Mouse (Mus musculus) midbrain, embryonic 14.5 days (tissue): ENCODE data around the gene Prss48. TPM values are rescaled to one million over a fixed set of nuclear protein-coding genes. Genes with fewer than 3 reads are reported as not detected.

Experiments
- ATAC-seq: fragments of 200-750 bp; cut with Nextera tagmentation; 2 replicates; pipeline ENCODE4 v1.8.0; 2017; ENCODE audit warnings: moderate number of reproducible peaks, moderate library complexity; ENCODE audit not compliant: low FRiP score, low TSS enrichment
- DNase-seq: peaks from one replicate; pipeline ENCODE4 v3.0.0-alpha.2; 2015
- H3K27ac ChIP-seq: fragments of 300-500 bp; sonication (generic); replicated peaks from 2 replicates; pipeline ENCODE4 v1.5.1; 2014; ENCODE audit warnings: mild to moderate bottlenecking, low read depth, low read length, moderate library complexity
- H3K27me3 ChIP-seq: fragments of 300-500 bp; sonication (generic); 2 replicates; pipeline ENCODE4 v1.6.1; 2014; ENCODE audit warnings: low read length, control low read depth, mixed read lengths; ENCODE audit not compliant: control insufficient read depth, insufficient read depth
- H3K36me3 ChIP-seq: fragments of 300-500 bp; sonication (generic); 2 replicates; pipeline ENCODE4 v1.6.1; 2014; ENCODE audit warnings: low read length, control low read depth; ENCODE audit not compliant: control insufficient read depth, insufficient read depth
- H3K4me1 ChIP-seq: fragments of 300-500 bp; sonication (generic); 2 replicates; pipeline ENCODE4 v1.6.1; 2014; ENCODE audit warnings: mild to moderate bottlenecking, antibody characterized with exemption, low read length, control low read depth; ENCODE audit not compliant: control insufficient read depth, insufficient read depth
- H3K4me2 ChIP-seq: fragments of 300-500 bp; sonication (generic); 2 replicates; pipeline ENCODE4 v1.6.1; 2014; ENCODE audit warnings: mild to moderate bottlenecking, low read length, moderate library complexity
- H3K4me3 ChIP-seq: fragments of 300-500 bp; sonication (generic); replicated peaks from 2 replicates; pipeline ENCODE4 v1.5.1; 2014; ENCODE audit warnings: low read depth, low read length
- H3K9ac ChIP-seq: fragments of 300-500 bp; sonication (generic); replicated peaks from 2 replicates; pipeline ENCODE4 v1.6.1; 2014; ENCODE audit warnings: mild to moderate bottlenecking, low read length, moderate library complexity
- H3K9me3 ChIP-seq: fragments of 300-500 bp; sonication (generic); 2 replicates; pipeline ENCODE4 v1.6.1; 2016; ENCODE audit warnings: low read length, control low read depth, mixed read lengths; ENCODE audit not compliant: control insufficient read depth
- WGBS: fragments of 180-500 bp; shearing (Covaris S2); extraction: QIAGEN DNeasy Blood & Tissue Kit; methylation state at CpG from one replicate; pipeline ENCODE4 v1.1.7; 2014; 5-methylcytosine and 5-hydroxymethylcytosine counted together
- polyA plus RNA-seq: library from polyadenylated mRNA; unstranded; fragments of >200 nt; fragmentation: Nextera tagmentation; extraction: Ambion mirVana; gene quantifications from 2 replicates; pipeline ENCODE4 v1.2.1, GENCODE M21; 2014

Gene Prss48
- polyA plus RNA-seq, 1 experiment from 2014 or later = not detected

GRCm38 (mm10) chr3:85970742-85971598 is 31.3 kb downstream of the Prss48 start, which contains the start of gene Sh3d19:
Gene Sh3d19 (plus strand): TSS chr3:85971109.
- Histone ChIP-seq H3K36me3 (no peaks in the 10 kb centered on the region), H3K4me3 (peak within 1 kb of the TSS; percentile 74), H3K9ac (peak within 1 kb of the TSS; percentile 86), H3K4me1 (0 out of 2 replicates have a peak, but pooled peaks cover 7% of the 10 kb centered on the region), H3K4me2 (peak within 1 kb of the TSS; percentile 83), H3K9me3 (no peaks in the 10 kb centered on the region), H3K27ac (peak within 1 kb of the TSS; percentile 68), H3K27me3 (no peaks in the 10 kb centered on the region)
- ATAC-seq (peak; percentile 75), DNase-seq (peak; percentile 76)
- under 1% methylated on average over 68 of the region's 73 CpGs for whole genome bisulfite sequencing

- Histone ChIP-seq H3K9me3 (no peaks in the 10 kb centered on the region), H3K9ac (no peak overlapping the region), H3K4me1 (0 out of 2 replicates have a peak, but pooled peaks cover 7% of the 10 kb centered on the region), H3K36me3 (no peaks in the 10 kb centered on the region), H3K4me3 (no peak overlapping the region), H3K27ac (no peak overlapping the region), H3K27me3 (no peaks in the 10 kb centered on the region), H3K4me2 (no peak overlapping the region)
- no peak for ATAC-seq
- WGBS = 91% methylated on average over 8 of the region's 8 CpGs
- DNase-seq = no peak
These were observed 33.3 kb downstream of the Prss48 start for GRCm38 (mm10) chr3:85969040-85969439.

- no peak overlapping the region for H3K4me2 ChIP-seq
- DNase-seq (no peak), ATAC-seq (no peak)
- H3K4me3 ChIP-seq = no peak overlapping the region
- H3K36me3 ChIP-seq = no peaks in the 10 kb centered on the region
- no peak overlapping the region for H3K9ac ChIP-seq
- H3K9me3 ChIP-seq = peaks cover 8% of the 10 kb centered on the region
- 93% methylated on average over 4 of the region's 4 CpGs for WGBS
- no peaks in the 10 kb centered on the region for H3K4me1 ChIP-seq
- no peak overlapping the region for H3K27ac ChIP-seq
- no peaks in the 10 kb centered on the region for H3K27me3 ChIP-seq
These were observed 36.8 kb downstream of the Prss48 start for GRCm38 (mm10) chr3:85965479-85965878.

- no peak for ATAC-seq
These were observed 41.2 kb downstream of the Prss48 start for GRCm38 (mm10) chr3:85961134-85961533.

GRCm38 (mm10) chr3:85959669-85960068 is 42.6 kb downstream of the Prss48 start:
- no peak for ATAC-seq
- H3K4me2 ChIP-seq = no peak overlapping the region
- 96% methylated on average over 1 of the region's 1 CpGs for WGBS

More at GRCm38 (mm10) chr3:85961134-85961533, 41.2 kb downstream of the Prss48 start:
- no peaks in the 10 kb centered on the region for H3K4me1 ChIP-seq
- H3K36me3 ChIP-seq = no peaks in the 10 kb centered on the region
- no peaks in the 10 kb centered on the region for H3K27me3 ChIP-seq
- DNase-seq = no peak
- H3K9ac ChIP-seq = no peak overlapping the region
- H3K9me3 ChIP-seq = peaks cover 8% of the 10 kb centered on the region
- no peak overlapping the region for H3K27ac ChIP-seq
- H3K4me2 ChIP-seq = no peak overlapping the region
- no peak overlapping the region for H3K4me3 ChIP-seq
- WGBS = 51% methylated on average over 5 of the region's 5 CpGs

GRCm38 (mm10) chr3:85955704-85956103 is 46.6 kb downstream of the Prss48 start:
- Histone ChIP-seq H3K9me3 (no peaks in the 10 kb centered on the region), H3K4me1 (no peaks in the 10 kb centered on the region), H3K9ac (no peak overlapping the region), H3K27ac (no peak overlapping the region), H3K4me3 (no peak overlapping the region), H3K27me3 (no peaks in the 10 kb centered on the region), H3K4me2 (no peak overlapping the region), H3K36me3 (no peaks in the 10 kb centered on the region)
- ATAC-seq (no peak), DNase-seq (no peak)
- 92% methylated on average over 5 of the region's 5 CpGs for WGBS

More at GRCm38 (mm10) chr3:85959669-85960068, 42.6 kb downstream of the Prss48 start:
- no peak overlapping the region for H3K4me3 ChIP-seq
- H3K27ac ChIP-seq = no peak overlapping the region
- no peak overlapping the region for H3K9ac ChIP-seq
- no peaks in the 10 kb centered on the region for H3K27me3 ChIP-seq
- no peaks in the 10 kb centered on the region for H3K36me3 ChIP-seq
- H3K9me3 ChIP-seq = peaks cover 8% of the 10 kb centered on the region
- no peak for DNase-seq
- H3K4me1 ChIP-seq = no peaks in the 10 kb centered on the region

- Histone ChIP-seq H3K9me3 (no peaks in the 10 kb centered on the region), H3K9ac (no peak overlapping the region), H3K27me3 (no peaks in the 10 kb centered on the region), H3K27ac (no peak overlapping the region), H3K4me2 (no peak overlapping the region), H3K4me3 (no peak overlapping the region), H3K36me3 (no peaks in the 10 kb centered on the region), H3K4me1 (no peaks in the 10 kb centered on the region)
- 54% methylated on average over 9 of the region's 9 CpGs for WGBS
- ATAC-seq (no peak), DNase-seq (no peak)
These were observed 47.0 kb downstream of the Prss48 start for GRCm38 (mm10) chr3:85955269-85955668.

GRCm38 (mm10) chr3:85952696-85953283 is 49.5 kb downstream of the Prss48 start:
- H3K4me1 ChIP-seq = no peaks in the 10 kb centered on the region
- WGBS = 87% methylated on average over 10 of the region's 10 CpGs
- no peak overlapping the region for H3K4me3 ChIP-seq
- ATAC-seq = no peak
- no peak overlapping the region for H3K9ac ChIP-seq
- no peak overlapping the region for H3K27ac ChIP-seq
- H3K36me3 ChIP-seq = no peaks in the 10 kb centered on the region
- H3K27me3 ChIP-seq = no peaks in the 10 kb centered on the region
- DNase-seq = no peak
- no peak overlapping the region for H3K4me2 ChIP-seq
- no peaks in the 10 kb centered on the region for H3K9me3 ChIP-seq
